In genomic region chr11:103218517-103218901, GRCm38 (mm10) we compare ENCODE assay signal across 7 mouse cellular contexts. TPM values are rescaled to one million over a fixed set of nuclear protein-coding genes. Genes with fewer than 3 reads are reported as not detected.
DNase-seq lines count a peak whose midpoint lies in the region; ATAC-seq and TF ChIP-seq lines count a peak whose summit lies in the region.

No protein-coding gene starts in this region.

- intact Hi-C loops in left cerebral cortex, adult 2 months (cut with DNase I), result loop anchor here (1.0 kb wide), 1 partner anchor 19 kb away; no protein-coding TSS in a partner anchor

- peaks cover 35% of the 10 kb centered on the region for H3K36me3 ChIP-seq in forebrain, embryonic 10.5 days (replicated peaks)
- peaks cover 25% of the 10 kb centered on the region for H3K36me3 ChIP-seq in limb, embryonic 10.5 days
- peaks cover 9% of the 10 kb centered on the region for H3K36me3 ChIP-seq in neural tube, embryonic 14.5 days (ENCODE audit: control insufficient read depth, insufficient read depth, low read length)

- H3K9ac ChIP-seq in neural tube, embryonic 14.5 days (replicated peaks; ENCODE audit: low read depth, low read length), result peak overlapping the region; percentile 66

- no peak for DNase-seq in left cerebral cortex, adult 2 months (ENCODE audit: extremely low spot score in 1 of 2, low spot score in 2 of 2)
- DNase-seq in left cerebral cortex, adult 9 months (ENCODE audit: low spot score in 2 of 2), result no peak
- DNase-seq in forebrain, embryonic 10.5 days (ENCODE audit: extremely low spot score, low spot score), result no peak
- DNase-seq in limb, embryonic 10.5 days (ENCODE audit: low spot score), result no peak
- DNase-seq in frontal cortex, postnatal 25 days (ENCODE audit: low spot score in 2 of 2), result no peak

- peak overlapping the region; percentile 89 for H3K4me2 ChIP-seq in neural tube, embryonic 14.5 days (ENCODE audit: low read depth, low read length)

- peaks cover 4% of the 10 kb centered on the region; the same call in 1 of the 2 replicates for H3K9me3 ChIP-seq in forebrain, embryonic 10.5 days
- H3K9me3 ChIP-seq in limb, embryonic 10.5 days (replicated peaks), result peaks cover 3% of the 10 kb centered on the region; the same call in 1 of the 2 replicates
- H3K9me3 ChIP-seq in neural tube, embryonic 14.5 days (ENCODE audit: control insufficient read depth, low read length), result no peaks in the 10 kb centered on the region; the same call in 1 of the 2 replicates

- WGBS in forebrain, embryonic 10.5 days, result 22% methylated on average over 6 of the region's 6 CpGs
- WGBS in limb, embryonic 10.5 days, result 25% methylated on average over 6 of the region's 6 CpGs
- 32% methylated on average over 6 of the region's 6 CpGs for WGBS in neural tube, embryonic 14.5 days

- peak overlapping the region; percentile 84 for H3K27ac ChIP-seq in left cerebral cortex, adult 2 months
- H3K27ac ChIP-seq in forebrain, embryonic 10.5 days, result peak overlapping the region; percentile 71
- H3K27ac ChIP-seq in limb, embryonic 10.5 days, result 0 out of 2 replicates have a peak overlapping the region, but pooled peaks have one; percentile 66
- peak overlapping the region; percentile 72 for H3K27ac ChIP-seq in neural tube, embryonic 14.5 days (ENCODE audit: low read depth, low read length)

- H3K4me3 ChIP-seq in left cerebral cortex, adult 2 months, result peak overlapping the region; percentile 56
- H3K4me3 ChIP-seq in forebrain, embryonic 10.5 days, result peak overlapping the region; percentile 57
- peak overlapping the region; percentile 61 for H3K4me3 ChIP-seq in limb, embryonic 10.5 days
- H3K4me3 ChIP-seq in neural tube, embryonic 14.5 days (ENCODE audit: low read depth, low read length), result peak overlapping the region; percentile 46

- H3K4me1 ChIP-seq in forebrain, embryonic 10.5 days, result peaks cover 12% of the 10 kb centered on the region
- H3K4me1 ChIP-seq in limb, embryonic 10.5 days, result peaks cover 12% of the 10 kb centered on the region
- H3K4me1 ChIP-seq in neural tube, embryonic 14.5 days (ENCODE audit: control insufficient read depth, insufficient read depth, low read length), result peaks cover 6% of the 10 kb centered on the region; the same call in 1 of the 2 replicates

- H3K27me3 ChIP-seq in forebrain, embryonic 10.5 days (ENCODE audit: poor library complexity, severe bottlenecking), result peaks cover 49% of the 10 kb centered on the region
- peaks cover 51% of the 10 kb centered on the region for H3K27me3 ChIP-seq in limb, embryonic 10.5 days (ENCODE audit: low read depth, poor library complexity, severe bottlenecking)
- H3K27me3 ChIP-seq in neural tube, embryonic 14.5 days (ENCODE audit: control insufficient read depth, insufficient read depth, low read length), result no peaks in the 10 kb centered on the region

- ATAC-seq in neural tube, embryonic 14.5 days (ENCODE audit: low read depth), result peak; percentile 10; the same call in 1 of the 2 replicates
- ATAC-seq in inflammation-experienced regulatory T-cells, adult 6 months, result no peak

- TF ChIP-seq CTCF in left cerebral cortex, adult 2 months (IDR thresholded peaks at IDR 0.05), result no peak

RNA-seq across cellular contexts. Expression of gene Spata32, which starts 0.3 kb away (rescaled TPM):
- total RNA-seq in left cerebral cortex, adult 2 months (2021), result 1 to 10 TPM; 1.7 to 2.9 TPM
- not detected in 2 replicates for polyA plus RNA-seq in forebrain, embryonic 10.5 days (2016; fragmentation: Nextera tagmentation; extraction: Ambion mirVana)
- polyA plus RNA-seq in limb, embryonic 10.5 days (2016; fragmentation: Nextera tagmentation; extraction: Ambion mirVana), result not detected in 2 replicates
- polyA plus RNA-seq in neural tube, embryonic 14.5 days (2014; fragmentation: Nextera tagmentation; extraction: Ambion mirVana), result 0.32 and 0.92 TPM in 2 replicates
- not detected for polyA plus RNA-seq in inflammation-experienced regulatory T-cells, adult 6 months (2017; shearing (Covaris generic))

RNA-seq across cellular contexts. Expression of gene 1700023F06Rik, which starts 10.2 kb away (rescaled TPM):
- total RNA-seq in left cerebral cortex, adult 2 months (2021), result 1 to 10 TPM; 2.2 to 2.7 TPM
- 0.21 and 0.32 TPM in 2 replicates for polyA plus RNA-seq in forebrain, embryonic 10.5 days (2016; fragmentation: Nextera tagmentation; extraction: Ambion mirVana)
- polyA plus RNA-seq in limb, embryonic 10.5 days (2016; fragmentation: Nextera tagmentation; extraction: Ambion mirVana), result 0.29 and 0.30 TPM in 2 replicates
- 1.4 and 2.4 TPM in 2 replicates for polyA plus RNA-seq in neural tube, embryonic 14.5 days (2014; fragmentation: Nextera tagmentation; extraction: Ambion mirVana)
- polyA plus RNA-seq in inflammation-experienced regulatory T-cells, adult 6 months (2017; shearing (Covaris generic)), result not detected

RNA-seq across cellular contexts. Expression of gene Fmnl1, which starts 47.6 kb away (rescaled TPM):
- 100 to 1,000 TPM; 186 to 209 TPM for total RNA-seq in left cerebral cortex, adult 2 months (2021)
- 0.47 and 0.81 TPM in 2 replicates for polyA plus RNA-seq in forebrain, embryonic 10.5 days (2016; fragmentation: Nextera tagmentation; extraction: Ambion mirVana)
- 0.49 and 0.73 TPM in 2 replicates for polyA plus RNA-seq in limb, embryonic 10.5 days (2016; fragmentation: Nextera tagmentation; extraction: Ambion mirVana)
- polyA plus RNA-seq in neural tube, embryonic 14.5 days (2014; fragmentation: Nextera tagmentation; extraction: Ambion mirVana), result 5.1 and 9.2 TPM in 2 replicates
- polyA plus RNA-seq in inflammation-experienced regulatory T-cells, adult 6 months (2017; shearing (Covaris generic)), result 10 to 100 TPM; 52.9 to 64.4 (median 60.6) TPM

RNA-seq across cellular contexts. Expression of gene Map3k14, which starts 48.8 kb away (rescaled TPM):
- 1 to 10 TPM; 4.4 to 4.9 TPM for total RNA-seq in left cerebral cortex, adult 2 months (2021)
- 4.0 TPM in 2 replicates for polyA plus RNA-seq in forebrain, embryonic 10.5 days (2016; fragmentation: Nextera tagmentation; extraction: Ambion mirVana)
- polyA plus RNA-seq in limb, embryonic 10.5 days (2016; fragmentation: Nextera tagmentation; extraction: Ambion mirVana), result 2.8 TPM in 2 replicates
- 3.0 and 4.1 TPM in 2 replicates for polyA plus RNA-seq in neural tube, embryonic 14.5 days (2014; fragmentation: Nextera tagmentation; extraction: Ambion mirVana)
- 10 to 100 TPM; 19.9 to 41.4 (median 31.4) TPM for polyA plus RNA-seq in inflammation-experienced regulatory T-cells, adult 6 months (2017; shearing (Covaris generic))
